Mouse (Mus musculus): Measurements from ENCODE around the gene Add2.

Add2 gene

DNA sequence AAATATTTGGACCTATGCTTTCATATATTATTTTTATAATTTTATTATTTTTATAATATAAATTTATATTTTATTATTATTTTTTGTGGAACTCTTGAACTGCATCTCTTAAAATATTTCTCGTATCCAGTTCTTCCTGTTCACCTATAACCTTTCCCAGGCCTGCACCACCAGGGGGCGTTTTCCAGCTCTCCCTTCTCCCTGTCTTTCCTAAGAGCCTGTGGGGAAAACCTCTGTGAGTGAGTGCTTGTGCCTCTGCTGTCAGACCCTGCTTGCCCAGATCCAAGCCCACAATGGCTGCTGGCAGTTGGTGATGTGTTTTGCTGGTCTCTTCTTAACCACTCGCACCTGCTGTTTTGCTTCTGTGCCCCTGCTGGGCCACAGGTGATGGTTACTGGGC lies 113.3 kb downstream of the Add2 start:
- no peak for DNase-seq (ENCODE audit: low read depth)

DNA sequence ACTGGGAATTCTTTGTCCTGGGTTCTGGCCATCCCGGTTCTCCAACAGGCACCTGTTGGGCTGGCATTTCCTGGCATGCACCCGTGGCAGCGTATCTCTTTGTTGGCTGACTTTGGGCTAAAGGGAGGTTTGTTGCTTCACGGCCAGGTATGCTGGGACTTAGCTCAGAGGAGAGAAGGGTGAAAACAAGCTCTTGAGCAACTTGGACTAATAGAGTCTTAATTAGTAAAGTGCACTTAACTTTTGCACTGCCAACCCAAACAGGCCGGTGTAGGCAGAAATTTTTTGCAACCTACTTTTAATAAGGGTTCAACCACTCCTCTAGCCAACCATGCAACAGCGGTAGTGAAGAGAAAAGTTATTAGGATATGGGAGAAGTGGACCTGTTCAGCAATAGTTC lies 116.5 kb downstream of the Add2 start:
- no peak for DNase-seq (ENCODE audit: low read depth)

DNA sequence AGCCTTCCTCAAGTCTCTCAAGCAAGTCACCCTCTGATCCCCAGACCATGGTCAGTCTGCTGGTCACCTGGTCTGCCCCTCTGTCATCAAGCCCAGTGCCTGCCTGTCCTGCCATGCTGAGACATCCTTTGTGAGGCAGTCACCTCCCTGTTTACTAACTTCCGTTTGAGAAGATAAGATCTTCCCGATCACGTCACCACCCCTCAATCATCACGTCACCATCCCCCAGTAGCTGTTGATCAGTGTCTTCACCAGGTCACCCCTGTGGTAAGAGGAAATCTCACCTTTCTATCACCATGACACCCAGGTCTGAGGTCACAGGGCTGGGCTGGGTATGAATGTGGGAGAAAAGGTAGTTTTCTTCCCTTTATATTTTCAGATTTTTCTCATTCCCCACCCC lies 120.0 kb downstream of the Add2 start:
- no peak for DNase-seq (ENCODE audit: low read depth)

DNA sequence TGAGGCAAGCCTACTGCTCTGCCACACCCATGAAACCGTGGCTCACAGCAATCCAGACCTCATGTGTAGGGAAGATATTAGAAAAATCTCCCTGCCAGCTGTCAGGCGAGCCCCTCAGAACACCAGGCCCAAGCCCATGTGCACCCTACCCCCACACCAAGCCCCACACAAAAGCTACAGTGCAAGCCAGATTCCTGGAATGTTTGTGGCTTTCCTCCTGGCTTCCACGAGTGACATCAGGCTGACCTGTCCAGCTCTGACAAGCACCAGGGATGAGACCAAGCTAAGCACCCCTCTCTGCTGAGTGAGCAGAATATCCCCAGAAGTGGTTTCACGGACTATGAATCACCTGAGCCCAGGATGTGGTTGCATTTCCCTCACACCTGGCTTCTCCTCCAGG lies 120.5 kb downstream of the Add2 start:
- no peak for DNase-seq (ENCODE audit: low read depth)

DNA sequence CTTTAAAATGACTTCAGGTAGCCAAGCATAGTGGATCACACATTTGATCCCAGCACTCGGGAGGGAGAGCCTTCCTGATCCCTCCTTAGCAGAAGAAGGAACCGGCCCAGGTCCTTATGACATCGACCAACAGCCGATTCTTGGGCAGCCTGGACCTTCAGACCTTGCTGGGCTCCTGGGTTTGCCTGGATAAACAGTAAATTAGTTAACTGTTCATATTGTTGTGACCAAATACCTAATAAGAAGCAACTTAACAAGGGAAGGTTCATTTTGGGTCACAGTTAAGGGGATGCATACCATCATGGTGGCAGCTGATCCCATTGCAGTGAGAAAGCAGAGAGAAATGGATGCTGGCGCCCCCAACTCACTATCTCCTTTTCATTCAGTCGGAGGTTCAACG lies 124.2 kb downstream of the Add2 start:
- no peak for DNase-seq (ENCODE audit: low read depth)

DNA sequence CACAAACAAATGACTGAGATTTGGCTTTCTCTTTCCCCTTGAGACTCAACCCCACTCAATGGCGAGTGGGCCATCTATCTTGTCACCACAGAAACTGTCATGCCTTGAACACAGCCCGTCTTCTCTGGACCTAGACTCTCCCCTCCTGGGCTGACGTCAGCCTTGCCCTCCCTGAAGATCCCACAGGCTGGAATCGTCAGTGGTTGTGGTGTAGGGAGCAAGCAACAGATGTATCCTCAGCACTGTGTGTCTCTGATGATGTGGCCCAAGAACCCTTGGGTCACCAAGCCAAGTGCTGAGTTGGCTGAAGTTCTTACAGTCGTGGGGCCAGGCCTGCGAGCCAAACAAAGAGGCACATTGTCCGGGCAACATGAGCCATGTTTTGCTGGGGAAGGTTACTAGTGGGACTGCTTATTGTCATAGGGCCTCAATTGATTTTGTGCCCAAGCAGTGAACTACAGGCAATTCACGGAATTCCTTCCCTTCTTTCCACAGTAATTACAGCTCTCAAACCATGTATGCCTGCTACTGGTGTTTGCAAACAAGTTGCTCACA lies 125.0 kb downstream of the Add2 start:
- DNase-seq (ENCODE audit: low read depth): peak; percentile 46

DNA sequence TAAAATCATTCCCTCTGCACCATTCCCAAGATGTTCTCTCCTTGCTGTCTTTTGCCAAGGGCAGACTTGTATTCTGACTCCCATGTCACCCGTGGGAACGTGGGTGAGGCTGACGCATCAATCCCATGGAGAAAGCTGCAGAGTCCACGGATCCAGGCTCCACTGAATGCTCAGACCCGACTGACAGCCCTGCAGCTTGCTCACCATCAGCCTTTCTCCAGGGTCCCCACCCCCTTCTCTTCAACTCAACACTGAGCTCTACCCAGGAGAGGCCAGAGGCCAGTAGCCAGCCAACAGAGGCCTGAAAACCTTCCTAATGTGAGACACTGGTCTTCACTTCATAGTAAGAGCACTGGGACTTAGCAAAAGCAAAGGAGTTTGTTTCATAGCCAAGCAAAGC lies 125.5 kb downstream of the Add2 start:
- no peak for DNase-seq (ENCODE audit: low read depth)

DNA sequence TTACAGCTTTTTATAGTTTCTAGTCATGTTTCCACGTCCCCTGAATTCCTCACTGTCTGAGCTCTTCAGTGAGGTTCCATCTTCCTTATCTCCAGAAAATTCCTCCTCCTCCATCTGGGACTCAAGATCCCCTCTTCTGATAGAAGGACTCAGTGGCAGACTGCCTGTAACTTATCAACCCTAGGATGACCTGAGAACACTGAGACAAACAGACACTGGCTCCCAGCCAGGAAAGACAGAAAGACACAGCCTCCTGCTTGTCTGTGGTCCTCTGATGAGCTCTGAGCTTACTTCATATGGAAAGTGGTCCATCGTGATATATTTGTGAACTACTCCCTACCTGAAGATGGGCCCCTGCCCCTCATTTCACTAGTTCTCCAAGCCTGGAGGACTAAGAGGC lies 126.0 kb downstream of the Add2 start:
- DNase-seq (ENCODE audit: low read depth): no peak

DNA sequence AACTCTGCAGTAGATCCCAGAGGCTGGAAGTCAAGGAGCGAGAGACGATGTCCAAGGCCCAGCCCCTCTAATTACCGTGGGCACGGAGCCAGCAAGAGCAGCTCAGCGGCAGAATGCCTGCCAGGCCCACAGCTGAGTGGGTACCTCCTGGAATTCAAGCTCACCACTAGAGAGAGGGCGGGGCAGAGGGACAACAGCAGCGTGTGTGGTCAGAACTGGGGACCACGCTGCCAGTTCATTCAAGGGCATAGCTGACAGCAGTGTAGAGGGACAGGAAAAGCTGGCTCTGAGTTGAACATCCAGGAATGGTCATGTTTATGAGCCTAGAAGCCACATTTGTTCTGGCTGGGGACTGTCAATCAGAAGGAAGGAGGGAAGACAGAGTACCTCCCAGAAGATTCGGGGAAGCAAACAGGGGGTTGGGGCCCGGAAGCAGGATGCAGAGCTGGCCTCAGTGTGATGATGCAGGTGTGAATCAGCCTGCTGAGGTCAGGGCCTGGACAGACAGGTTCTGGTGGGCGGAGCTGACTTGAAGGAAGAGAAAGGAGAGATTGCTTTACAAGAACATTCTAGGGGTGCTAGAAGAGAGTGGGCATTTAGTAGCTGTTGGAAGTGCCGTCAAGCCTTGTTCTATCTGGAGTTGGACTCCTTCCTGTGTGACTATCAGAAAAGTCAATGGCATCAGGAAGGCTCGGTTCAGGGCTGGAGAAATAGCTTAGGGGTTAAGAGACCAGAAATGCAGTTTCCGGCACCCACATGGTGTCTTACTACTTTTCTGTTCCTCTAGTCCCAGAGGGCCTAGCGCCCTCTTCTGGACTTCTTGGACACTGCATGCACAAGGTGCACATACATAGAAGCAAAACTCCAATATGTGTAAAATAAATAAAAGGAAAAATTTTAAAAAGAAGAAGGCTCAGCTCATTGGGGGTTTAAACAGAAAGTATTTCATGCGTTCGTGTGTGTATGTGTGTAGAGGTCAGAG lies 129.1 kb downstream of the Add2 start:
- DNase-seq (ENCODE audit: low read depth): peak; percentile 36

DNA sequence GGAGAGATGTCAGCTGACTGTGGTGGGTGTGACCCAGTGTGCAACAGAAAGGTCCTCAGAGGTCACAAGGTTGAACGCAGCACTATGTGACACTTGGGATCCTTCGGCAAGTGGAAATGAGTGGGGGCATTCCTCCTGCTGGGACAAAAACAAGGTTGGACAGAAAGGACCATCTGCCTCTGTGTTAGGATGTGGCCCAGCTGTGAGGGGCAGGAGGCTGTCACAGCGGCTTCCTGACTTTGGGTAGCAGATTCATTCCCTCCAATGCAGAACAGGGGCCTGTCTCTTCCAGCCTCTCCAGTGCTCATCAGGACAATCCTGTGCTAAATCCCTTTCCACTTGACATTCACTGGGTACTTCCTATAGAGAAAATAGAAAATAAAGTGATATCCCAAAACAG lies 132.4 kb downstream of the Add2 start:
- no peak for DNase-seq (ENCODE audit: low read depth)

DNA sequence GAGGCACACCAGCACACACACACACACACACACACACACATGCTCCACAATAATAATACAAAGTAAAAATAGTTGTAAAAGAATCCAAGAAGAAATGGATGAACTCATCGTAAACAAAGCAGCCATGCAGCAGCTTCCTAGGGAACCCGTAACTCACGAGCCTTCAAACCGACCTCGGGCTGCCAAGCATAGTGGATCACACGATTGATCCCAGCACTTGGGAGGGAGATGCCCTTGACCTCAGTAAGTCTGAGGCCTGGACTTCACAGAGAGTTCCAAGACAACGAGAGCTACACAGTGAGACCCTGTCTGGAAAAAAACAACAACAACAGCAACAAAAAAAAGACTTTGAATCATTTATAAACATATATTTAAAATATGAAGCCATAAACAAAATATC lies 133.1 kb downstream of the Add2 start:
- DNase-seq (ENCODE audit: low read depth): no peak

DNA sequence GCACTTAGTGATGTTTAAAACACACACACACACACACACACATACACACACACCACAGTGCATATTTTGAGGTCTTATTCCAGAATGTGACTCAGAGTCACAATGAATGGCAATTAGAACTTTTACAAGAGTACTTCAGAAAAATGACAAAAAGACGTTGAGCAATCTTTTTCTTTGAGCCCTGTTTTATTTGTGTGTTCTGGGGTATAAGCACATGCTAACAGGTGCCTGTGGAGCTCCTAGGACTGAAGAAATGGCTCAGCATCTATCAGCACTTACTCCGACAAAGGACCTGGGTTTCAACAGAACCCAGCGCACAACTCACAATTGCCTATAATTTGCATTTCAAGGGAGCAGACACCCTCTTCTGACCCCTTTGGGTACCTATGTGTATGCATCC lies 135.5 kb downstream of the Add2 start:
- no peak for DNase-seq (ENCODE audit: low read depth)

DNA sequence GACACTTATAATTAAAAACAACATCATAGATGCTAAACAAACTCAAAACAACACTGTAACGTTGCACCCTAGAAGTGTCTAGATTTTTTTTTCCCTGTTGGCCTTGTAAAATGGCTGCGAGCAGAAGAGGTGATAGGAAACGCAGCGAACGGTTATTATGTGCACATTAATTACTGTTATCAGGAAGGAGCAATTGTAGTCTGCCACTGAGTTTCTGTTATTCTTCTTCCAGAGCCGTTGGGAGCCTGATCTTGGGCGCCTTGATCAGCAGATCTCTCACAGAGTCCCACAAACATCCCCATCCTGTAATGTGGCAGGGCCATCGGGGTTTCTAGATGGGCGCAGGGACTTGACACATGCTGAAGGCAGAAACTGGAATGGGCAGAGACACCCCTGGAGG lies 137.9 kb downstream of the Add2 start:
- no peak for DNase-seq (ENCODE audit: low read depth)

DNA sequence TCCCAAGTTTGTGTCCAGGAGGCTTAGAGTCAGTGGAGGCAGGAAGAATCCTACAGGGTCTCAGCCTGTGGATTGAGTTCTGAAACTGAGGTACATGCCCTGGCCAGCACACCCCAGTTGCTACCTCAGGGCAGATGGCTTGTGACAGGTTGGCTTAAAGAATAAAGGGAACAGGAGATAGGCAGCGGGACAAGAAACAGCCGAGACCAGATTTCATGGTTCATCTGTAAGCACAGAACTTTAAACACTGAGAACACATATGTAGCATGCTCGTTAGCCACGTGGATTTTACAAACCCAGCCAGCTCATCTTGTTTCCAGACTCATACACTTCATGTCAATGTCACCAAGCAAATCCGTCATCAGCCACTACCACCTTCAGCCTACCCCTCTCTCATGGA lies 139.4 kb downstream of the Add2 start:
- DNase-seq (ENCODE audit: low read depth): no peak

DNA sequence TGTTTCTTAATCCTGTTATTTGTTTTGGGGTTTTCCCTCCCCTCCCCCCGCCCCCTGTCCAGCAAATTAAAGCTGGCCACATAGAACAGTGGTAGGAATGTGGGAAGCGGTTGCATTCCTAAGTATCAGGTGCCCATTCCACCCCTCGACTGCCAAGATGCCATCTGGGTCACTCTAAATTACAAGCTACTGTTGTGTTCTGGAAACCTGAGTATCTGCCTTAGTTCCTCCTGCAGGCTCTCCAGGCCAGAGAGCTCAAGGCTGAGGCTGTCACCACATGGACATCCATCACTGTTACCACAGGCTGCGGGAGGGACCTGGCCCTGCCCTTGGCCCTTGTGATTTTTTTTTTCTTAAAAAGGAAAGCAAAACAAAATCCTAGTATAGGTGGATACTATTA lies 140.7 kb downstream of the Add2 start:
- no peak for DNase-seq (ENCODE audit: low read depth)

Data from fibroblast of lung, adult 2 months (primary cell).